Mouse (Mus musculus) limb, embryonic 13.5 days (tissue): ENCODE measurements at regions not wholly inside any gene's neighbourhood (a gene's known extent, or its start where the extent isn't known, plus 50 kb on each side); places are given as distances from the start of the nearest gene placed in this dataset.
"Not testable (repeated sequence)": the region's sequence is repeated elsewhere in the genome, so short reads cannot be mapped to it uniquely, and the experiment has no call there.

Source experiments
- ATAC-seq: fragments of 200-750 bp; cut with Nextera tagmentation; 2 replicates; pipeline ENCODE4 v1.8.0; 2017; ENCODE audit warnings: low read depth, moderate number of reproducible peaks, moderate TSS enrichment; ENCODE audit not compliant: low FRiP score
- H3K27ac ChIP-seq: fragments of 300-500 bp; sonication (generic); 2 replicates; pipeline ENCODE4 v1.5.1; 2015; ENCODE audit warnings: inconsistent platforms, mild to moderate bottlenecking, moderate library complexity
- H3K27me3 ChIP-seq: fragments of 300-500 bp; sonication (generic); 2 replicates; pipeline ENCODE4 v1.6.1; 2015; ENCODE audit warnings: mild to moderate bottlenecking, inconsistent platforms
- H3K36me3 ChIP-seq: fragments of 300-500 bp; sonication (generic); 2 replicates; pipeline ENCODE4 v1.6.1; 2015; ENCODE audit warnings: inconsistent platforms, mild to moderate bottlenecking, moderate library complexity
- H3K4me1 ChIP-seq: fragments of 300-500 bp; sonication (generic); 2 replicates; pipeline ENCODE4 v1.6.1; 2015; ENCODE audit warnings: inconsistent platforms
- H3K4me2 ChIP-seq: fragments of 300-500 bp; sonication (generic); replicated peaks from 2 replicates; pipeline ENCODE4 v1.6.1; 2015; ENCODE audit warnings: inconsistent platforms, mild to moderate bottlenecking, moderate library complexity
- H3K4me3 ChIP-seq: fragments of 300-500 bp; sonication (generic); 2 replicates; pipeline ENCODE4 v1.5.1; 2015; ENCODE audit warnings: moderate library complexity, mild to moderate bottlenecking, inconsistent platforms
- H3K9ac ChIP-seq: fragments of 300-500 bp; sonication (generic); 2 replicates; pipeline ENCODE4 v1.6.1; 2015; ENCODE audit warnings: mild to moderate bottlenecking, inconsistent platforms
- H3K9me3 ChIP-seq: fragments of 300-500 bp; sonication (generic); 2 replicates; pipeline ENCODE4 v1.6.1; 2016; ENCODE audit warnings: inconsistent platforms
- WGBS: fragments of 180-500 bp; shearing (Covaris S2); methylation state at CpG from one replicate; pipeline ENCODE4 v1.1.7; 2015; 5-methylcytosine and 5-hydroxymethylcytosine counted together

DNA sequence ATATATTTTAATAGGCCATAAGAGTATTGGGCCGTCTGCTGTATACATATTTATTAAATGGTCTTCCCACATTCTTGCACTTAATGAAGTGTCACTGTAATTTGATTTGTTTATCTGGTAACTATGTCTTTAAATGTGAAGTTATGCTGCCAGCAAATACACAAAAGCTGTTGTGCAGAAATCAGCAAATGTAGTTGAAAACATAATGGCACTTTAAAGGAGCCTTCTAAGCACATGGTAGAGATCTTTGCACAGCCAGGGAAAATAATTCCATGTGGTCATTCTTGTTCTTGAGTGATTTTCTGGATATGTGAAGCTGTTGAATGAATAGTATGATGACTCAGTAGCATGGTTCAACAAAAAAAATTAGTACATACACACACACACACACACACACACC, 164.4 kb upstream of the Meox2 start:
- Histone ChIP-seq H3K27me3 (no peaks in the 10 kb centered on the region), H3K4me2 (no peak overlapping the region), H3K27ac (no peak overlapping the region), H3K9ac (no peak overlapping the region), H3K4me1 (0 out of 2 replicates have a peak, but pooled peaks cover 5% of the 10 kb centered on the region), H3K36me3 (no peaks in the 10 kb centered on the region), H3K4me3 (no peak overlapping the region), H3K9me3 (no peaks in the 10 kb centered on the region)
- ATAC-seq: no peak
- WGBS: 58% methylated on average over 1 of the region's 1 CpGs

DNA sequence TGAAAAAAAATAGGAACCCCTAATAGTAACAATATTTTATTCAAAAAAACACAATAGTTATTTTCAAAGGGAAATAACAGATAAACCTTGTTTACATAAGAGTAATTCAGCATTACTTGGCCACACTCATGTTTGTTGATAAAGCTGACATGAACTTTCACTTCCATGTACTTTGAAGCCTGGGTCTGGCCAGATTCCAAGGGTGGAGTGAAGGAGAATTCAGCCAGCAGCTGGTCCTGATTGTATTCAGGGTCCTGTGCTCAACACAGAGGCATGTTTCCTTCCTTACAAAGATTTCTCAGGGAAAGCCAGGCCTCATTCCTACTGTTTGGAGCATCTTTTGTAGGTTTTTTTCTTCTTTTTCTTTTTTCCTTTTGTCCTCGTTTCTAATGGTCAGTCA, 162.4 kb upstream of the Meox2 start:
- H3K9me3 ChIP-seq: no peaks in the 10 kb centered on the region
- 0 out of 2 replicates have a peak, but pooled peaks cover 5% of the 10 kb centered on the region for H3K4me1 ChIP-seq
- no peak for ATAC-seq
- WGBS: 52% methylated on average over 1 of the region's 1 CpGs
- H3K27me3 ChIP-seq: no peaks in the 10 kb centered on the region
- H3K36me3 ChIP-seq: no peaks in the 10 kb centered on the region
- H3K4me2 ChIP-seq: no peak overlapping the region
- H3K27ac ChIP-seq: no peak overlapping the region
- no peak overlapping the region for H3K4me3 ChIP-seq
- no peak overlapping the region for H3K9ac ChIP-seq

- H3K27ac ChIP-seq: no peak overlapping the region
- no peak overlapping the region for H3K9ac ChIP-seq
- no peak overlapping the region for H3K4me3 ChIP-seq
- 0 out of 2 replicates have a peak, but pooled peaks cover 5% of the 10 kb centered on the region for H3K4me1 ChIP-seq
- ATAC-seq: no peak
- no peaks in the 10 kb centered on the region for H3K36me3 ChIP-seq
- H3K9me3 ChIP-seq: no peaks in the 10 kb centered on the region
- 87% methylated on average over 3 of the region's 3 CpGs for WGBS
- no peak overlapping the region for H3K4me2 ChIP-seq
- no peaks in the 10 kb centered on the region for H3K27me3 ChIP-seq
Measured at GRCm38 (mm10) chr12:36947902-36948301, 160.4 kb upstream of the Meox2 start.

DNA sequence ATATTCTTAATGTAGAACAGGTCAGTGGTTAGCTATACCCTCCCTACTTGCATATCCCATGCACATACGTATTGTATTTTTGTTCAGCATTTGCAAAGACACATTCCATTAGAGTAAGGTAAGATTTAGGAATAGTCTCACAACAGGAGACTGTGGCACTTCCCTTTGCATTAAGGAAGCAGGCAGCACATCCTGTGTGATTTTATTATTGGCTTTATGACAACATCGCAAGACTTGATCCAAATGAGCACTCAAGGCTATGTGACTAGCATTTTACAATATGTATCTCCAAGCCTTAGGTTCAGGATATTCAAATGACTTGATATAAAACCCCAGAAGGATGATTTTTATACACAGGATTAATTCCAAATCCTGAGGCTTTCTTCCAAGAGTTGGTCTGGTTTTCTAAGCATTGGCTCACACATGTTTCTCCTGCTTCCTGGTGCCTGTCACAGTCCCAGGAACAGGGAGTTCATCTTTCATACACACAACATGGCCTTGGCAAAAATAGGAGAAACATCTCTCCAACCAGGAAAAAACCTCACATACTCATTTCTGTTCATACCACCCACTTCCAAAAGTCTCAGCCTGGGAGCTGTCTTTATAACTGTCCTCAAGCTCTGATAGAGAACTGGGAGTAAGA, 159.1 kb upstream of the Meox2 start:
- 77% methylated on average over 2 of the region's 2 CpGs for WGBS
- no peak for ATAC-seq

DNA sequence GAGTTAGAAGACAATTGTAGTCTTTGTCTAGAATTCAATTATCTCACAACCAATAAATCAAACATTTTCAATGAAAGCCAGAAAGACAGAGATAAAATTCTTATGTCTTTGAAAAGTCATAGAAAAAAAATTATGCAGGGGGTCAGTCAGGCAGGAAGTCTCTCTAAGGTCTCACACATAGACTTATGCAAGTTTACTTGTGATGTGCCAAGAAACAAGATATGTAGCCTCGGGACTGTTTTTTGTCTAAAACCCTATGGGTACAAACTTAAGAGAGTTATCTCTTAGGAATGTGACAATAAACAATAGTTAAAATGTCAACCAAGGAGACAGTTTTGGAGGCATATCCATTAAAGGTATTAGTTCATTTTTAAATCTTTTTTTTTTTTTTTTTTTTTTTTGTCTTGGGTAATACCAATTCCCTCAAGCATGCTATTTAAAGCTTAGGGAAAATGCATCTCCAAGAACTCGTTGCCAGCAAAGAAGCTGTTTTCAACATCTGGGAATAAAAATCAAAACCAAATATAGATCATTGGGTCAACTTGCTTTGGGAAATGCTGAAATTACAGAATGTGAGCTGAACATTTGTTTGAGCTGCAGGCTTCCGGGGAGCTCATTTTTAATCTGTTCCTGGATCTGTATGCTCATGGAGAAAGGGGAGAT, 133.8 kb upstream of the Meox2 start:
- Histone ChIP-seq H3K9me3 (no peaks in the 10 kb centered on the region), H3K9ac (no peak overlapping the region), H3K36me3 (no peaks in the 10 kb centered on the region), H3K4me2 (no peak overlapping the region), H3K27ac (no peak overlapping the region), H3K4me3 (no peak overlapping the region), H3K27me3 (no peaks in the 10 kb centered on the region), H3K4me1 (no peaks in the 10 kb centered on the region)
- no peak for ATAC-seq
- 81% methylated on average over 3 of the region's 3 CpGs for WGBS

More for the DNA sequence above, 159.1 kb upstream of the Meox2 start:
- Histone ChIP-seq H3K27me3 (no peaks in the 10 kb centered on the region), H3K4me2 (no peak overlapping the region), H3K36me3 (no peaks in the 10 kb centered on the region), H3K4me1 (0 out of 2 replicates have a peak, but pooled peaks cover 5% of the 10 kb centered on the region), H3K4me3 (no peak overlapping the region), H3K9ac (no peak overlapping the region), H3K9me3 (no peaks in the 10 kb centered on the region), H3K27ac (no peak overlapping the region)

DNA sequence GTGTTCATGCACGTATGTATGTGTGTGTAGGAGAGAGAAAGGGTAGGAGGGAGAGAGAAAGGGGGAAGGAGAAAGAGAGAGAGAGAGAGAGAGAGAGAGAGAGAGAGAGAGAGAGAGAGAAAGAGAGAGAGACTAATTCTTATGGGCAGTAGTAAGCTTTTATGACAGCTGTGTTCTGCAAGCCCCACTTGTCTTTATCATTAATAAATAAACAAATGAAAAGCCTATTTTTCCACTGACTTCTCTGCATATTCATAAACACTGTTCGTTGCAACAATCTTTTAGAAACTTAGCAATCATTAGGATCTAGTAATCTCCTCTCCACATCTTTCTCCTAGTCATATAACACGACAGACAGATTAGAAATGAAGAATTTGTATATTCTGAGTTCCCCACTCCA, 131.2 kb upstream of the Meox2 start:
- no peaks in the 10 kb centered on the region for H3K36me3 ChIP-seq
- H3K4me1 ChIP-seq: no peaks in the 10 kb centered on the region
- 75% methylated on average over 3 of the region's 3 CpGs for WGBS
- ATAC-seq: no peak
- no peaks in the 10 kb centered on the region for H3K9me3 ChIP-seq
- H3K4me2 ChIP-seq: no peak overlapping the region
- H3K9ac ChIP-seq: no peak overlapping the region
- H3K27me3 ChIP-seq: no peaks in the 10 kb centered on the region
- no peak overlapping the region for H3K4me3 ChIP-seq
- H3K27ac ChIP-seq: no peak overlapping the region

DNA sequence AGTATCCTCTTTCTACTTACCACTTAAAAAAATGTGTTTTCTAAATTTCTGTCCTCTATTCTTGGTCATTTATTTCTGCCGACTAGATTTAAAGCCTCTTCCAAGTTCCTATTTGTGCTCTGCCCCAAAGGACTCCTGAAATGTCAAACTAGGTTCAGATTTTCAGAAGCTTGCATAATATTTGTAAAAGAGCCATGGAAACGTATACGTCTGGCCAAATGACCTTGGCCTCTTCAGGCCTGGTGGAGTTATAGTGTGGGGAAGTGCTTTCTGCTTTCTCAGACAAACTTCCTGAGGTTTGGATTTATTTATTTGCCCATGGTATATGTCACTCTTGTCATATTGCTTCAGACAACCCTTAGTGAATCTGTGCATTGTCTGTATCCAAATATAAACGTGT, 117.2 kb upstream of the Meox2 start:
- no peak for ATAC-seq
- Histone ChIP-seq H3K27me3 (no peaks in the 10 kb centered on the region), H3K4me2 (no peak overlapping the region), H3K9ac (no peak overlapping the region), H3K4me3 (no peak overlapping the region), H3K27ac (no peak overlapping the region), H3K9me3 (no peaks in the 10 kb centered on the region), H3K4me1 (no peaks in the 10 kb centered on the region), H3K36me3 (no peaks in the 10 kb centered on the region)
- WGBS: 70% methylated on average over 4 of the region's 4 CpGs

DNA sequence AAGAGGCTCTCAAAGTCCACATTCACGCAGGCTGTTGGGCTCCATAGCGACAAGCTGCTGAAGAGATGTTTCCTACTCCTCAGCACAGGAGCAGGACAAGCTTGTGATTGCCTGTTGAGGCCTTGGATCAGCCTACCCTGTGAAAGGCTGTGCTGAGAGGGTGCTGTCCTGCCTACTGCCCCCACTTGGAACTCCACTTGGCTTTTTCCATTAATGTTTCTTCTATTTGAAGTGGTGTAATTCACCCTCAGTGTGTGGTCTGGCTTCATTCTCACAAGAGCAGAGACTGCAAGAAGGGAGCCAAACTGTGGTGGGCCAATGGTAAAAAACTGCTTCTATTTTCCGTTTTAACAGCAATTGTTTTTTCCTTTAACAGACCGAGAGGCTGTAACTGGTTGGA, 116.4 kb upstream of the Meox2 start:
- H3K4me1 ChIP-seq: no peaks in the 10 kb centered on the region
- H3K9me3 ChIP-seq: no peaks in the 10 kb centered on the region
- no peaks in the 10 kb centered on the region for H3K36me3 ChIP-seq
- H3K9ac ChIP-seq: no peak overlapping the region
- H3K4me3 ChIP-seq: no peak overlapping the region
- H3K27ac ChIP-seq: no peak overlapping the region
- H3K4me2 ChIP-seq: no peak overlapping the region
- ATAC-seq: peak; percentile 19; the same call in 1 of the 2 replicates
- H3K27me3 ChIP-seq: no peaks in the 10 kb centered on the region
- WGBS: 55% methylated on average over 4 of the region's 4 CpGs

DNA sequence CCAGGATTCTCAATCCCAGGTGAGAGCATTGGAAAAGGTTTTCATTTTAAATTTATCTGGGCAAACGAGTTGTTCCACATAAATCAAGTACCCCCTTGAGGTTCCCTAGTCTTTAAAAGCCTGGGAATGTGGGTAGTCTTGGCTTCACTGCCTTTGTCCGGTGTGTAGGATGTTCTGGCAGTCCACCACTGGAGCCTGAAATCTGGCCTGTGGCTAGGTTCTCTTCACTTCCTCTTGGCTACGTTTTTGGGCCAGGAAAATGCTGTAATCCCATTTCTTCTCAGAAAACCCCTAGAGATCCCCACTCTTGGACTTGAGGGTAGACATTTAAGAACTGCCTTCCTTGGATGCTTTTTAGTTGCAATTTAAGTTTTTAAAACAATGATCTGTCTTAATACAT, 106.9 kb upstream of the Meox2 start:
- Histone ChIP-seq H3K9ac (no peak overlapping the region), H3K36me3 (no peaks in the 10 kb centered on the region), H3K27me3 (no peaks in the 10 kb centered on the region), H3K4me3 (no peak overlapping the region), H3K4me2 (no peak overlapping the region), H3K27ac (no peak overlapping the region), H3K9me3 (no peaks in the 10 kb centered on the region), H3K4me1 (no peaks in the 10 kb centered on the region)
- ATAC-seq: no peak
- WGBS: 64% methylated on average over 3 of the region's 3 CpGs

- Histone ChIP-seq H3K27ac (no peak overlapping the region), H3K36me3 (no peaks in the 10 kb centered on the region), H3K27me3 (no peaks in the 10 kb centered on the region), H3K4me1 (no peaks in the 10 kb centered on the region), H3K9ac (no peak overlapping the region), H3K4me3 (no peak overlapping the region), H3K4me2 (no peak overlapping the region), H3K9me3 (no peaks in the 10 kb centered on the region)
- ATAC-seq: no peak
- WGBS: 89% methylated on average over 1 of the region's 1 CpGs
Measured at GRCm38 (mm10) chr12:37005262-37005661, 103.1 kb upstream of the Meox2 start.

DNA sequence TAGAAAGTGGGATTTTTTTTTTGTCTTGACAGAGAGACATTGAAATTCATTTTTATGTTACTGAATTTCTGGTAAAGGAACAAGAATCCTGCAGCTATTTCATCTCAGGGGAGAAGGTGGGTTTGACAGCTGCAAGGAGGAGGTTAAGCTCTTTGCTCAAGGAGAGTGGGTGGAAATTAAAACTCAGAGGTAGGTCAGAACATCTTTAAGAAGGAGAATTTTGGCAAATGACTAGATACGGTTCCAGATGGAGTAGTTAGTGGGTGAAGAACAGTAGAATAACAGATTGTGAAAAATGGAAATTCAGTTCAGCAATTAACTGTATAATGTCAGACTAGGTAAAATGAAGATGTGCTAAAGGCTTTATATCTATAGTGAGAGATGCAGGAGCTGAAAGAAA, 98.0 kb upstream of the Meox2 start:
- Histone ChIP-seq H3K4me2 (no peak overlapping the region), H3K9ac (no peak overlapping the region), H3K4me3 (no peak overlapping the region), H3K36me3 (no peaks in the 10 kb centered on the region), H3K27me3 (no peaks in the 10 kb centered on the region), H3K27ac (no peak overlapping the region), H3K9me3 (no peaks in the 10 kb centered on the region), H3K4me1 (no peaks in the 10 kb centered on the region)
- WGBS: 89% methylated on average over 1 of the region's 1 CpGs
- ATAC-seq: no peak

GRCm38 (mm10) chr12:37014401-37014800, 93.9 kb upstream of the Meox2 start:
- Histone ChIP-seq H3K4me3 (no peak overlapping the region), H3K9me3 (no peaks in the 10 kb centered on the region), H3K36me3 (no peaks in the 10 kb centered on the region), H3K9ac (no peak overlapping the region), H3K27ac (no peak overlapping the region), H3K4me1 (0 out of 2 replicates have a peak, but pooled peaks cover 6% of the 10 kb centered on the region), H3K4me2 (no peak overlapping the region), H3K27me3 (no peaks in the 10 kb centered on the region)
- no peak for ATAC-seq
- WGBS: 66% methylated on average over 4 of the region's 4 CpGs

DNA sequence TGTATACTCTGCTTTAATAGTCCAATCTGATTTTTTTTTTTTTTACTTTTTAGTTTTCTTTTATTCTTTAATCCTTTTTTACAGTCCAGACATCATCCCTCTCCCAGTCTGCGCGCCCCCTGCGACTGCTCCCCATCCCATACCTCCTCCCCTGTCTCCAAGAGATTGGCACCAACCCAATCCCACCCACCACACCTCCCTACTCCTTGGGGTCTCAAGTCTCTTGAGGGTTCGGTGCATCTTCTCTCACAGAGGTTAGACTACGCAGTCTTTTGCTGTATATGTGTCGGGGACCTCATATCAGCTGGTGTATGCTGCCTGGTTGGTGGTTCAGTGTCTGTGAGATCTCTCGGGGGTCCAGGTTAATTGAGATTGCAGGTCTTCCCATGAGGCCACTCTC, 93.4 kb upstream of the Meox2 start:
- not testable (repeated sequence) for H3K4me2 ChIP-seq, ATAC-seq, H3K4me1 ChIP-seq, H3K27me3 ChIP-seq, H3K36me3 ChIP-seq, H3K9me3 ChIP-seq, H3K4me3 ChIP-seq, H3K27ac ChIP-seq, H3K9ac ChIP-seq
- 91% methylated on average over 7 of the region's 7 CpGs for WGBS
